Mouse (Mus musculus) T-cell, adult 2 months (primary cell): ENCODE data around the gene Cd300lf.

ENCODE experiments used
- DNase-seq: peaks from one replicate; pipeline ENCODE4 v3.0.0; 2022; ENCODE audit warnings: low spot score

The Cd300lf gene

DNA sequence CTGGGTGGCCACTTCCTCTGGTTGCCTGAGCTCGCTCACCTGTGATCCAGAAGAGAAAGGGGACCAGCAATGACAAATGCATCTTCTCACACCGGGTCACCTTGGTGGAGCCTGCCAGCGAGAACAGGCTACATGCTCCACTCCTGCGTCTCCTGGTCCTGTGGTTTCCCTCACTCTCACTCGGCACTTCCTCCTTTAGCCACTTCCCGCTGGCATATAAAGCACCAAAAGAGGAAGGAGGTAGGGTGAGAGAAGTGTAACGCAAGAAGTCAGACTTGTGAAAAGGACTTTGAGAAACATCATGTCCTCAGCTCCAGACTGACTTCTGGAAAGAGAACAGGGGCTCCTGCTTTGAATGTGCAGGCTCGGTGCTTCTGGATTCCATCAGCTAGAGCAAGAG is at the start of gene Cd300lf:
Gene Cd300lf, minus strand, starts transcription at position 193 of the 400 bp plus-strand sequence.
- peak; percentile 16 for DNase-seq

DNA sequence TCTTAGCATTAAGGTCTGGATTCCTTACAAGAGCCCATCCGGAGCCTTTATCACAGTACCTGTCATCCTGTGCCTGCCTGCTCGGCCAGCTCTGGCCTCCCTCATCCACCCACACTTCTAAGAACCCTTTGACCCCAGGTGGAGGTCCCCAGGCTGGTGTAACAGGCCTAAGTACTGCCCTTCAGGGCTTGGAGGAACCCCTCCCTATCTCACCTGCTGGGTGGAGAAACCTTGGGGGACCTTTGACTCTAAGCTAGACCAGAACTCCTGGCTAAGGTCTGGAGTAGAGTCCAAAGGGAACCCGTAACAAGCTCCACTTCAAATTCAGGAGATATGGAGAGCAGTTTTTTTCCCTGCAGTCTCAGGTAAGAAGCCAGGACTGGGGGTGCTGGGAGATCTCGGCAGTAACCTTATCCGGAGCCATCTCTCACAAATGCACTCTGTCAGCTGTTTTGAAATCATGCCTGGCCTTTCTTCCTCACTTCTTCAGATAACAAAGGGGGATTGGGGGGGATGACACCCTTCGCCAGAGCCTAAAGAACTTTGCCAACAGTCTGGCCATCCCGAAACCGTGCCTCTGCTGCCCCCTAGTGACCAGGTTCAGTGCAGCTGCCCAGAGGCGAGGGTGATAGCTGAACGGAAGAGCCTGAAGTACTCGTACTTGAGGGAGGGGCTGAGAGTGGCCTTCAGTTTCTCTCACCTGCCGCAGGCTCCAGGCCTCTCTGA is 48.3 kb upstream of the Cd300lf start:
- DNase-seq = peak; percentile 86

DNA sequence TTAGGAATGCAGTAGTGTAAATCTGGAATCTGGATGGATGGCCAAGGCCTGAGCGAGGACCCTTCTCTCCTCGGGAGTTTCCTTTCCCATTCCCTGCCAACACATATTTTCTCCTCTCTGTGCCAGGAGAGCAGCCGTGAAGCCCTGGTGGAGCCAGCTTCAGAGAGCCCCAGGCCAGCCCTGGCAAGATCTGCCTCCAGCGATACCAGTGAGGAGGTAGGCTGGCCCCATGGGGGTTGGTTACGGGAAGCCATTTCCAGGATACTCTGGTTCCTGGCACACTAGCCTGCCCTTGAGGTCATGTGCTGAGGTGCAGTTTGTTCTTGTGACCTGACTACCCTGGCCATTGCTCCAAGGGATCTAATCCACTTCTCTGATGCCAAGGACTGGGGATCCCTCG is 46.1 kb upstream of the Cd300lf start:
- no peak for DNase-seq

DNA sequence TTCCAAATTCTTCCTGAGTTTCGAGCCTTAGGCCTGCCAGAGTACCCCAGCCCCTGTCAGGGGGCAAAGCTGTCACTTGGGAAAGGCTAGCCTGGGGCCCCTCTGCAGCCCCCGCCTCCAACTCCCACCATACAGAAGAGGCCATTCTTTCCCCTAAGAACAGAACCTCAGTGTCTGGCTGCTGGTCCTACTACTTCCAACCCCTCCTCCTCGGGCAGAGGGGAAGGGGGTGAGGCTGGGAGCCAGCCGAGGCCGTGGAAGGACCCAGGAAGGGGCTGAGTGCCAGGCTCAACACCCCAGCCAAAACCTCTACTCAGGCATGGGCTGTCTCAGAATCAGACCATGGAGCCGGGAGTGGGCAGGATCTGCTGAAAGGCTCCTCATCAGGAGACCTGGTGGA is 45.4 kb upstream of the Cd300lf start:
- DNase-seq = no peak

DNA sequence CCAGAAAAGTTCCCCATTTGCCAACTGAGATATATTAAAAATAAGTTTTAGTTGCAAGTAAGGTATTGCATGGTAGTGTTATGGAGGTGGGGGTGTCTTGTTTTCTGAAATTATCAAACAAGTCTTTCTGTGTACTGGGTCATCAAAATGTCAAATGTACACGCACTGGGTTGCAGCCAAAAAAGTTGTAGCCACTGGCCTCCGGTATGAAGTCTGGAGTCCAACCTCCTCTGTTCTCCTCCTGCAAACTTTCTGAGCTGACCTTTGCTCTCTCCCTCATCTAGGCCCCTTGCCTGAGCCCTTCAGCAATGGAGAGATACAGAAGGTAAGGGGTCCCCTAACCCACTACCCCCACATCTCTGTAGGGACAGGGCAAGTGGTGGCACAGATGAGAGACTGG is 45.0 kb upstream of the Cd300lf start:
- no peak for DNase-seq

DNA sequence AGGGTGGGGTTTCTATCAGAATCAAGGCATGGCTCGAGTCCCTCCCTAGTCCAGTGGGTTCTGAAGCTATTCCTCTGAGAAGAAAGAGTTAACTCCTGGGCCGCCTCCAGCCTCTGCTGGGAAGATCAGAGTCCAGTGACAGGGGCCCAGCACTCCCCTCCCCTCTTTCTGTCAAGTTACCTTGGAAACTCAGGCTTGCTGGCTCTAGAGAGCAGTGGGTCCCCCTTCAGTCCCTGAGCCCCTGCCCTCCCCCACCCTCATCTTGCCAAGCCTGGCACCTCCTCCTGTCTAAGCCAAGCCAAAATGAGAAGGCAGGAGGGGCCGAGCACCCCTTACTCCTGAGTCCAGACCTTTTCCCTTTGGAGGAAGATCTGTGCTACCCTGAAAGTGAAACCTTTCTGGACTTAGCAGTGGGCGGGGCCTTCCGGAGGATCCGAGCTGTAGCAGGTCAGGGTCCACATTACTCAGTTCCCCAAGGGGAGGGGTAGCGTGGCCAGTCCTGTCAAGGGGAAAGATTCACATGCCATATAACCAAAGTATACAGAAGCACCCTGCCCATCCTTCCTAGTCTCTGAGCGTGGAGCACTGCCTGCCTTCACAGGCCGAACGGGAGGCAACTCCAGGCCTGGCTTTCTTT is 43.9 kb upstream of the Cd300lf start:
- no peak for DNase-seq

DNA sequence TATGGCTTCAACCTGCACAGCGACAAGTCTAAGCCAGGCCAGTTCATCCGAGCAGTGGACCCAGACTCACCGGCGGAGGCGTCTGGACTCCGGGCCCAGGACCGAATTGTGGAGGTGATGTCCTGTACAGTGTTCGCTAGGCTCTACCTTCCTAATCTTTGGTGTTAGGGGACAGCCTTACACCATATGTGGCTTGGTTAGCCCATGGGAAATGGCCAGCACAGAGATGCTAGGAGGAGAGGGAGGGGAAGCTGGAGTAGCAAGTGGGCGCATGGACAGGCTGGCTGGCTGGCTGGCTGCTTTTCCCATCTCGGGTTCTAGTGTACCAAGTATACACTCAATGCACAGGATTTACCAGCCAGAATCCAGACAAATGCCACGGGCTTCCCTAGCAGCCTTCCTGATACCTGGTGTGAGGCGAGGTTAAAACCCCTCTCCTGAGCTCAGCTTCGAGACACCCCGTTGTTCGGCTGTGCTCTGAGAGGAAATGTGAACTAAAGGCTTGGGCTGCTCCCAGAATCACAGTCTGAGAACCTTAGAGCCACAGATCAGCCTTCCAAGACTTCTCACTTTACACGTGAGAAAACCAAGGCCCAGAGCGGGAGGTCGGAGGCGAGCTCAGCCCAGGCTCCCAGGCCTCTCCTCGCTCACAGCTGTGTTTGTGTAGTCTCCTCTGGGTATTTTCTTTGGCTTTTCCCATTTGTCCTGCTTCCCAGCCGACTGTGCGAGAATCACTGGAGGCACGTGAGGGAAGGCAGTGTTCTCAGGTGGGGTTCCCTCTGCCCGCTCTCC is 42.8 kb upstream of the Cd300lf start:
- DNase-seq = no peak

DNA sequence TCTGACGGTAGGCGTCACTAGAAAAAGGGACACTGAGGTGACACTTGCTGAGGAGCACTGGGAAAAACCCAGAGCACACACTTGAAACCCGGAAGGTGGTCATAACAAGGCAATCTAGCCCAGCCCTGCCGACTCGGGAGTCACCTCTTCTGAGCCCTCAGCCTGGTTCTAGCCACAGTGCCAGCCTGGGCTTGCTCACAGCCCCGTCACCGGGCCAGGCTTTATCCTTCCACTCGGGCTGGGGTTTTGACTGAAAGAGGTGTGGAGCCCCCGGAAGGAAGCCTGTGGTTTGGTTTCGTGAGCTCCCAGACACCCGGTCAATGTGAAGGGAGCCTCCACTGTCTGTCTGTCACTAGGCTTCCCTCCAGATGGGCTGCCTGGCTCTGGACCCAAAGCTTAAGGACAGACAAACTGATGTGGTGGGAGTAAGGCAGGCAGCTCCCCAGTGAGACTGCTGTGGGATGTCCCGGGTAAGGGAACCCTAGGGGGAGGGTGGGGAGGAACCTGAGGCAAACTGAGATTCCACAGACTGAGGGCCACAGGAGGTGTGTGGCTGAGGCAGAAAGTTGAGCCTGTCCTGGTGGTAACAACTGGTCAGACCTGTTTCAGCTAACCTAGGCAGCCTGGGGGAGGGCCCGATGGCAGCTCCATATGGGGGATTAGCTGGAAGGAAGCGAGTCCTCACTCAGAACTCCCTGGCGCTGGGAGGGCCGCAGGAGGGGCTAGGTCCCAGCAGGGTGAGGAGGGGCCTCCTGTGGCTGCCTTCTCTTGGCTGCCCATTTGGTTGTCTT is 40.0 kb upstream of the Cd300lf start:
- DNase-seq = peak; percentile 83

DNA sequence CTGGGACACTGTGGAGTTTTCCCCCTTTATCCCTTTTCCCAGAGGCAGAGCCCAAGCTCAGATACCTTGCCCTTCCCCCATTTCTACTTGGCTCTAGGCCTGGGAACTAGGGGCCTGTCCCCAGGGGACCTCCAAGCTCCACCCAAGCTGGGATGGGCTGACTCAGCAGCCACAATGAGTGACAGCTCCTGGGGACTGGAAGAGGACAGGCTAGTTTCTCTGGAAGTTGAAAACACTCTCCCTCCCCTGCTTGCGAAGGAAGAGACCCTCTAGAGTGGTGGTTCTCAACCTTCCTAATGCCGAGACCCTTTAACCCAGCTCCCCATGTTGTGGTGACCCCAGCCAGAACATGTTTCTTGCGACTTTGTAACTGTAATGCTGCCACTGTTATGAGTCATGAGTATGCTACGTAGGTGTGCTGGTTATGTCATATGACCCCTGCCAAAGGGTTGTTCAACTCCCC is 39.1 kb upstream of the Cd300lf start:
- no peak for DNase-seq

DNA sequence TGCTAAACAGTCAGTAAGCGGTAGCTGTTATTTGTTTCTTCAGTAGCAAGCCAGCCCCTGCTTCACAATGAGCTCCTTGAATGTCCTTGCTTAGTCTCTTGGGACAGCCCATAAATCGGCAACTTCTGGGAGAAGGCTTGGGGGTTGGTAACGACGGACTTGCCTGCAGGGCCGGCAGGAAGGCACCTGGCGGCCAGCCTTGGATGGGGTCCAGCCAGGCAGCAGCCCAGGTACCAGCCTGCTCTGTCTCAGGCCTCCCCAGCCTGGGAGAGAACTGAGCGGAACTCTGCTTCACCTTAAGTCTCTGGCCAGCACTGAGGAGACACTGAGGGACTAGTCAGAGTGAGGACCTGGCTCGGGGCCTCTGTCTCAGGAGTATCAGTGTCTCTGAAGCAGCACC is 37.3 kb upstream of the Cd300lf start:
- DNase-seq = no peak

DNA sequence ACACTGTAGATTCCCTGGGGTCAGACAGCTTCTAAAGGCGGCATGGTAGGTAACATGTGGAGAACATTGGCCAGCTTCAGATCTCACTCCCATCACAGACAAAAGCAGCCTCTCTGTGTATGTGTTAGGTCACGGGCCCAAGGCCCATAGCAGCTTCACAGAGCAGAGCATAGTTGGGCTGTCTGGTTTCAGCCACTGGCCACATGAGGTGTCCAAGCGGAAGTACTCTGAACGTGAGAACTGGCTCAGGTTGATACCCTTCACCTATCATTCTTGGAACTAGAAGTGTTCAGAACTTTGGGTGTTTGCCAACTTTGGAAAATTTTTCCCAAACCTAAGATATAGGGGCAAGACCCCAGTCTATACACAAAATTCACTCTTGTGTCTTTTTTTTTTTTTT is 35.6 kb upstream of the Cd300lf start:
- no peak for DNase-seq

DNA sequence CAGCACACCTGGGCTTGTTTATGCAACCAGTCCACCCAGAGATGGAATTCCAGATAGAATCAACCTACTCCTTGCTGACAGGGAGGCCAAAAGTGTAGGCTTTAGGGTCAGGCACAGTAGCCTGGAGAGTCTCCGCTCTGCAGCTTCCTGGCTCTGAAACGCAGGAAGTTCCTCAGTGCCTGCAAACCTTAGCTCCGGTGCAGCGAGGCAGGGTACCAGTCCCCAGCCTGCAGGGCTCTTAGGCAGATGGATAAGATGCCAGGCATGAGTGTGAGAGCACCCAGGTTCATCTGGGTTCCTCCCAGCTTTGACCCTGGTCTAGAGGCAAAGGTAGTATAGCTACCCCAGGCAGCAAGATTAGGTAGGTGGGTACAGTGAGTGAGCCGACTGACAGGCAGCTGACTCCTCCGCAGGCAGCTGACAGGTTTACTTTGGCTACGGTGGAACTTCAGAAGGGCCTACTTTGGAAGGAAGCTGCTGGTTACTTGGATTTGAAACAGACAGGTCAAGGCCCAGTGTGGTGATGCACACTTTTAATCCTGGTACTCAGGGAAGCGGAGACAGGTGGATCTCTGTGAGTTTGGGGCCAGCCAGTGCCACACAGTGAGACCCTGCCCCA is 33.9 kb upstream of the Cd300lf start:
- DNase-seq = no peak

DNA sequence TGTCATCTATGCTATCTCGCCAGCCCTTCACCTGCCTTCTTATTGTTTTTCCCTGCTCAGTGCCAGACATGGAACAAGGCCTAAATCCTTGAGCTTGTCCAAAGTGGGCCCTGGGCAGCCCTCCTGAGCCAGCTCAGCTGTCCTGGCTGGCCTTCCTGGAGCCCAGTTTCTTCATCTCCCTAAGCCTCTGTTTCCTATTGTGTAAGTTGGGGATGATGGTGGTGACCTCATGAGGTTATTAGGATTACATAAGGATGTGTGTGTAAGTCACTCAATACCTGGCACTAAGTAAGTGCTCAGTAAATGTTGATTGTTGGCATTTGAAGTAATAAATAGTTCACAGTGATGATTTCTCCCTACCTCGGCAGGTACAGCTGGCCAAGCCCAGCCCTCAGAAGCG is 33.0 kb upstream of the Cd300lf start:
- no peak for DNase-seq

DNA sequence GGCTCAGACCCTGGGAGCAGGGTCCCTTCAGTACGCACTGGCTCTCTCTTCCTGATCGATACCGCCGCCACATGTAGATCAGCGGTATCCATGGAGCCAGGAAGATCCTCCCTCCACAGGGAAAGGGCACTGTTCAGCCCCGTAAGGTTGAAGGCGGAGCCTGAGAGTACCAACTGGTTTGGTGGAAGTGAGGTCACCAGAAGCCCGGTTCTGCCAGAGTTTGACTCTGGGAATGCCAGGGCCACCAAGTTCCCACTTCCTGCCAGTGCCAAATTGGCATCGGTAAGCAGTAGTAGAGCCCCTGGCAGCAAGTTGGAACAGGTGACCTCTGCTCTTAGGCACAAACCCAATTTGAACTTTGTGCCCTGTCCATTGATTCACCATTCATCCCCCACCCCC is 31.2 kb upstream of the Cd300lf start:
- no peak for DNase-seq

DNA sequence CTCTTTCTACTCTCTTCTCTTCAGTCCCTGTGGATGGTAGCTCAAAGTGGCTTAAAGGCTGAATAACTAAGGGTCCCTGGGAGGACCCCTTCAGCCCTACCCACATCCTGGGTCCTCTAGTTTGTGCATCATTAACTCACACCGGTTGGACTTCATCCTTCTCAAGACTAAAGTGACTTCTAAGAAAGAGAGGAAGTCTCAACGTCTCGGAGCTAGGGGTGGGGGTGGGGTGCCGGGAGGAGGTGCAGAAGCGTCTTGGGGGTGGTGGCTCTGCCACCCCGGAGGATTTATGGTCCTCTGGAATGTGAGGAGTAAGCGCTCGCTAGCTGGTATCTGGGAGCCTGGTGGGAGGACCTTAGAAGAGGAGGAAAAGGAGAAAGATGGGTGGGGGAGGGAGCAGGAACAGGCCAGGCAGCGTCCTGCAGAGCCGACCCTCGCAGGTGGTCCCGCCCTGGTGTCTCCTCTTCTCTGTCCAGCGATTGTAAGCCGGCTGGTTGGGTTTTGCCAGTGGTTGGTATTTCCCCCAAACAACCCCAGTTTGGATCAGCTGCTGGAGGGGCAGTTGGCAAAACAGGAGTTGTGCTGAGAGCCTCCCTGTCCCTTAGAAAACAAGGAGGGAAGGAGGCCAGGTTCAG is 30.7 kb upstream of the Cd300lf start:
- no peak for DNase-seq

DNA sequence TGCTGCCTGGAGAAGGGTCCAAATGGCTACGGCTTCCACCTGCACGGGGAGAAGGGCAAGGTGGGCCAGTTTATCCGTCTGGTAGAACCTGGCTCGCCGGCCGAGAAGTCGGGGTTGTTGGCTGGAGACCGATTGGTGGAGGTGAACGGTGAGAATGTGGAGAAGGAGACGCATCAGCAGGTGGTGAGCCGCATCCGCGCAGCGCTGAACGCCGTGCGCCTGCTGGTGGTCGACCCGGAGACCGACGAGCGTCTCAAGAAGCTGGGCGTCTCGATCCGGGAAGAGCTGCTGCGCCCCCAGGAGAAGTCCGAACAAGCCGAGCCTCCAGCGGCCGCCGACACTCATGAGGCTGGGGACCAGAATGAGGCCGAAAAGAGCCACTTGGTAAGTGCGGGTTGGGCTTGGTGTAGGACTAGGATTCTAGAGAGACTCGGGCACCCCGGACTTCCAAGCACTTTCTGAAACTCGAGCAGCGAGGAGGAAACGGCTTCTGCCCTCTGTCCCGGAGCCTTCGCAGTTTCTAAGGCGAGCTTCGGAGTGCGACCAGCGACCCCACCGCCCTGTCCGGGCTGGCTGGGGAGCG is 29.9 kb upstream of the Cd300lf start:
- DNase-seq = peak; percentile 74

DNA sequence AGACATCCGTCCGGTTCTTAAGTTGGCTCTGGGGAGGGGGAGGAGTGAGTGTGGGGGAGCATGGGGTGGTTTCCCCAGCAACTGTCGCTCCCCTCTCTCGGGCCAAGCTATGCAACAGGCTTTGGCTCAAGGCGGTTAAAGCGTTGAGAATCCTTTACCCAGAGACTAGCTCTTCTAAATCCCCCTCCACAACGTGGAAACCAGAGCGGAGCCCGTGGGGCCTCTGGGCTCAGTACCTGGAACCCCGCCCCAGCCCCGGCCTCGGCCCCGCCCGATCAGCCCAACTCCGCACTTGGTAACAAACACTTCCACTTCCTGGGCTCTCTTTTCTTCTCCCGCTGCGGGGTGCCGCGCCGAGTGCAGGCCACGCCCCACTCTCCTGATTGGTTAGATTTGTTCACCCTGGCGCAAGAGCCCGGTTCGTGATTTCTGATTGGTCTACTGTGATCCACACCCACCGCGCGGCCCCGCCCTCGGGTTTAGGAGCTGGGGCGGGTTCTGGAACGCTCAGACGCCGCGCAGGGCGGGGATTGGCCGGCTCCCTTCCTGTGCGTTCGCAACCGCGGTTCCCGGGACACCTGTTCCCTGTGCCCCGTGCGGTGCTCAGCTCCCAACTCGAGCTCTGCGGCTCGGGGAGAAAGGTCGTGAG is 29.2 kb upstream of the Cd300lf start, which contains the start of gene Slc9a3r1:
Gene Slc9a3r1, plus strand, starts transcription at position 510 of the 649 bp plus-strand sequence.
- DNase-seq = peak; percentile 99

DNA sequence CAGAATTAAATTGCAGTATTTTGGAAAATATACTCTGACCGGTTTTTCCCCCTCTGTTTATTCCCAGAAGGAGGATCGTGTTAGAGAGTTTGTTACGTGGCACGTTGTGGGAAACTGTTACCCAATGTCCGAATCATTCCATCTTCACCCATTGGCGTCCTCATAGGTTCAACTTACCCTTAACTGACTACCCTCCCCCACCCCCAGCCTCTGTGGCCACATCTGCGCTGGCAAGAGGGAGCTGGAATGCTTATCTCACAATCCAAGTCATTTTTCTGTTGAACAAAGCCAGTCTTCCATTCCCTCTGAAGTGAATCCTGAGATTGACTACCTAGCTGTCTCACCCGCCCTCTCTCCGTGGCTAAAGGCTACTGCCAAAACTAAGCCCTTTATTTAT is 28.4 kb upstream of the Cd300lf start:
- DNase-seq = no peak

DNA sequence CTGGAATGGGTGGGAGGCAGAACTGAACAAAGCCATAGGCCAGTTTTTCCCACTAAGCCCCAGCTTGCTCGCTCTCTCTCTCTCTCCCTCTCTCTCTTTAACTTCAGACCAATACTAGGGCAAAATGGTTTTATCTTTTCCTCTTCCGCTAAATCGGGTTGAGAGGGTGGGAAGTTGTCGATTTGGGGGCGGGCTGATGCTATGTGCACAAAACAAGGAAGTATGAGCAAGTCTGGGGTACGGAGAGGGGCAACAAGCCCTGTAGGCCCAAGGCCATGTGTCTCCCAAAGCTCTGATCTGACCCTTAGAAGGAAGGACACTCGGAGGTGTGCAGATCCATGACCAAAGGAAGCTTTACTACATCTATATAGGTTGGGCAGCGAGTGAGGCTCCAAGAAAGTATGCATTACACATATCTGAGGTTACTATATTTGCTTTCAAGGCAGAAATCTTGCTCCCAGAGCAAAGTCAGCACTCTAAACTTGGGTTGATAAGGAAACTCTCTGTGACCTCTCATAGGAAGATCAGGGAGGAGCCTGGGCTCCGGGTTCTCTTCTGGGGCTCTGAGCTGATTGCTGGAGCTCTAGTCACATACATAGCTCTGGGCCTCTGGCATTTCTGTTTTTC is 27.9 kb upstream of the Cd300lf start:
- peak; percentile 47 for DNase-seq
